Mouse (Mus musculus) left cerebral cortex, adult 2 months (tissue): Measurements from ENCODE around the gene Mta2. TPM values are rescaled to one million over a fixed set of nuclear protein-coding genes. Genes with fewer than 3 reads are reported as not detected.

Experiments
- DNase-seq, 2 experiments: peaks; one replicate each; pipeline ENCODE4 v3.0.0; 2021 to 2022; ENCODE audit warnings: low spot score in 2 of 2, mixed read lengths in 1 of 2; ENCODE audit errors: extremely low spot score in 1 of 2
- H3K27ac ChIP-seq: fragments of 200-600 bp; 2 replicates; pipeline ENCODE4 v1.8.1; 2022
- H3K4me3 ChIP-seq: fragments of 200-600 bp; 2 replicates; pipeline ENCODE4 v1.8.1; 2022
- CTCF ChIP-seq: fragments of 200-600 bp; IDR thresholded peaks from 2 replicates; pipeline ENCODE4 v1.8.1; 2022; ENCODE audit warnings: antibody characterized with exemption, mild to moderate bottlenecking, moderate library complexity
- intact Hi-C: fragments of 180-260 bp; cut with DNase I; formaldehyde crosslinking; loops from one replicate; pipeline ENCODE4 v1.15.1; 2025
- total RNA-seq, 2 experiments: library from RNA; stranded (reverse); gene quantifications; 2 replicates each; pipeline ENCODE4 v1.2.3; 2021

The Mta2 gene
- total RNA-seq, 2 experiments from 2014 or later: 55.5 to 55.6 TPM

- intact Hi-C loops: no loop called here
- no peak for DNase-seq
- Histone ChIP-seq H3K4me3 (peak within 1 kb of the TSS; percentile 57), H3K27ac (peak within 1 kb of the TSS; percentile 78)
- no peak for TF ChIP-seq CTCF
Measured at GRCm38 (mm10) chr19:8989066-8989566, 47.4 kb downstream of the Mta2 start, which contains the start of gene Ahnak. Gene Ahnak, plus strand, starts transcription at chr19:8989284.

GRCm38 (mm10) chr19:8989567-8990431, 48.1 kb downstream of the Mta2 start:
- no peak for DNase-seq
- TF ChIP-seq CTCF: no peak; the same call in 1 of the 2 replicates
- intact Hi-C loops: no loop called here
- Histone ChIP-seq H3K27ac (peak overlapping the region; percentile 78), H3K4me3 (peak overlapping the region; percentile 57)

GRCm38 (mm10) chr19:8990432-8991102, 48.9 kb downstream of the Mta2 start:
- intact Hi-C loops: no loop called here
- peak overlapping the region; percentile 78 for H3K27ac ChIP-seq
- DNase-seq: no peak

GRCm38 (mm10) chr19:8991245-8991870, 49.7 kb downstream of the Mta2 start:
- no peak for DNase-seq
- Histone ChIP-seq H3K27ac (peak overlapping the region; percentile 50; the same call in 1 of the 2 replicates), H3K4me3 (no peak overlapping the region)
- no peak for TF ChIP-seq CTCF
- intact Hi-C loops: no loop called here

More at GRCm38 (mm10) chr19:8990432-8991102, 48.9 kb downstream of the Mta2 start:
- no peak for TF ChIP-seq CTCF
- H3K4me3 ChIP-seq: peak overlapping the region; percentile 57

- no peak for DNase-seq
- H3K27ac ChIP-seq: peak overlapping the region; percentile 53
- no peak for TF ChIP-seq CTCF
- no peak overlapping the region for H3K4me3 ChIP-seq
- intact Hi-C loops: loop anchor here (2.0 kb wide), 1 partner anchor 119 kb away; no protein-coding TSS in a partner anchor
Measured at GRCm38 (mm10) chr19:8991871-8992735, 50.4 kb downstream of the Mta2 start.

- DNase-seq: peak; percentile 71 to 83
- Histone ChIP-seq H3K4me3 (no peak overlapping the region), H3K27ac (peak overlapping the region; percentile 53)
- peak; percentile 84 for TF ChIP-seq CTCF
- intact Hi-C loops: loop anchor here (1.0 to 2.0 kb wide), 2 partner anchors 89 to 118 kb away; no protein-coding TSS in a partner anchor
Measured at GRCm38 (mm10) chr19:8992769-8993624, 51.3 kb downstream of the Mta2 start.

- intact Hi-C loops: loop anchor here (1.0 to 2.0 kb wide), 2 partner anchors 89 to 117 kb away; no protein-coding TSS in a partner anchor
- no peak overlapping the region for H3K27ac ChIP-seq
- no peak for TF ChIP-seq CTCF
- H3K4me3 ChIP-seq: no peak overlapping the region
- DNase-seq: no peak
Measured at GRCm38 (mm10) chr19:8993625-8993912, 51.9 kb downstream of the Mta2 start.

GRCm38 (mm10) chr19:8994813-8995607, 53.3 kb downstream of the Mta2 start:
- intact Hi-C loops: no loop called here
- Histone ChIP-seq H3K4me3 (no peak overlapping the region), H3K27ac (no peak overlapping the region)
- no peak for DNase-seq
- no peak for TF ChIP-seq CTCF

GRCm38 (mm10) chr19:8996601-8997000, 54.9 kb downstream of the Mta2 start:
- Histone ChIP-seq H3K27ac (no peak overlapping the region), H3K4me3 (no peak overlapping the region)
- TF ChIP-seq CTCF: no peak; the same call in 1 of the 2 replicates
- intact Hi-C loops: no loop called here
- DNase-seq: no peak
